ENCODE assay signal across 28 mouse cellular contexts in the genomic region with DNA sequence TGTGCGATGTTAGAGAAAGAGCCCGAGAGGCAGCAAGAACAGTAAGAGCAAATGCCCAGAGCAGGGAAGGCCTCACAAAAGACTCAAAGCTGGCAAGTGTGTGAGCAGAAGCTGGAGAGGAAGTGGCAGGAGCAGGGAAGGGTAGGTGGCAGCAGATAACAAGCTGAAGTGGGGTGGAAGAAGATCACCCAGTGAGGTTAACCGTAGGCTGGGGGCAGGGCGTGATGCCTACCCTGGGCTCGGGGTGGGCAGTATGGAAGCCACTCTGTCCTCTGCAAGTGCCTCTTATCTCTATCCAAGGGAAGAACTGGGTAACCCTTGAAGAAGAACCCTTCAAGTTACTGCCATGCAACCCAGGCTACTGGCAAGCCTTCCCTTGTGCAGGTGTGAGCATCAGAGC.
A peak's percentile ranks its signal among the peaks of the same experiment; 100 is the strongest.
DNase-seq lines count a peak whose midpoint lies in the region; ATAC-seq and TF ChIP-seq lines count a peak whose summit lies in the region.
"Had no signal": no experiment of that assay in that cellular context is flagged by ENCODE, and none has a peak within 500 bp of the region (broad histone marks: within the 10 kb centered on the region; RNA-seq: fewer than 3 reads in every experiment).

No protein-coding gene starts in this region.

- peak; percentile 42 to 49; a peak in 3 of 4 replicates for ATAC-seq in hematopoietic stem cell, adult 5-6 weeks (replicated peaks in 1 of 2; ENCODE audit: insufficient read depth in 1 of 2, low FRiP score in 2 of 2, low TSS enrichment in 1 of 2, low read depth in 1 of 2, poor library complexity in 2 of 2, severe bottlenecking in 2 of 2)
- no peak for ATAC-seq in midbrain, embryonic 15.5 days (replicated peaks)
- no peak for ATAC-seq in CD4-positive, CD25-positive, alpha-beta regulatory T cell, adult 4 months
- ATAC-seq: activated CD4-positive, CD25-positive, alpha-beta regulatory T cell, adult 4 months; forebrain, embryonic 15.5 days had no signal

- H3K9ac ChIP-seq in MEL (ENCODE audit: control insufficient read depth, low read depth, low read length, poor library complexity, severe bottlenecking), result no peak overlapping the region
- H3K9ac ChIP-seq in midbrain, embryonic 15.5 days, result no peak overlapping the region
- H3K9ac ChIP-seq: embryonic facial prominence, embryonic 13.5 days; forebrain, embryonic 12.5 days; forebrain, embryonic 15.5 days; heart, embryonic 13.5 days; hindbrain, embryonic 12.5 days; hindbrain, embryonic 15.5 days had no signal

- no peak overlapping the region for H3K27ac ChIP-seq in MEL (ENCODE audit: control insufficient read depth, low read depth, low read length)
- no peak overlapping the region for H3K27ac ChIP-seq in midbrain, embryonic 15.5 days
- H3K27ac ChIP-seq: embryonic facial prominence, embryonic 10.5 days; embryonic facial prominence, embryonic 13.5 days; forebrain, embryonic 12.5 days; forebrain, embryonic 15.5 days; heart, adult 2 months; heart, embryonic 10.5 days; heart, embryonic 13.5 days; hindbrain, embryonic 12.5 days; hindbrain, embryonic 15.5 days had no signal

- DNase-seq in 416B (ENCODE audit: low read depth), result peak; percentile 7
- DNase-seq in MEL (ENCODE audit: low read depth, low spot score), result peak; percentile 17
- DNase-seq in thymus, postnatal 25 days, result peak; percentile 29
- DNase-seq in retina, embryonic 14.5 days (ENCODE audit: low spot score), result no peak
- DNase-seq in kidney, adult 8-10 months, result no peak
- DNase-seq: adrenal gland, postnatal 10 days; adrenal gland, postnatal 36 days; cerebellum, adult 18-20 months; cerebellum, adult 9-10 months; cerebellum, postnatal 14 days; gastrocnemius, postnatal 25 days; heart, adult 2 months; heart, postnatal 14 days; heart, postnatal 4 days had no signal

- H3K4me1 ChIP-seq in MEL (ENCODE audit: control insufficient read depth in 1 of 2, insufficient read depth in 2 of 2, low read length in 2 of 2), result peaks cover 0 to 7% of the 10 kb centered on the region in 2 experiments; a peak in 2 of 4 replicates
- H3K4me1 ChIP-seq in midbrain, embryonic 15.5 days, result no peaks in the 10 kb centered on the region
- H3K4me1 ChIP-seq: forebrain, embryonic 12.5 days; heart, embryonic 10.5 days; hindbrain, embryonic 12.5 days; hindbrain, embryonic 15.5 days had no signal

- no peak for TF ChIP-seq RAD21 in MEL (IDR thresholded peaks at IDR 0.05; ENCODE audit: low read depth, low read length)

- TF ChIP-seq EP300 in MEL (IDR thresholded peaks at IDR 0.05; ENCODE audit: low read depth in 1 of 2, low read length in 2 of 2), result 0 out of 4 replicates have a peak, but pooled peaks of 1 of the 2 experiments have one; percentile 18

- H3K9me3 ChIP-seq in MEL (replicated peaks; ENCODE audit: insufficient read depth, low read length), result no peaks in the 10 kb centered on the region
- no peaks in the 10 kb centered on the region for H3K9me3 ChIP-seq in midbrain, embryonic 15.5 days
- H3K9me3 ChIP-seq: embryonic facial prominence, embryonic 10.5 days; embryonic facial prominence, embryonic 13.5 days; forebrain, embryonic 12.5 days; forebrain, embryonic 15.5 days; G1E; heart, embryonic 10.5 days; heart, embryonic 13.5 days; hindbrain, embryonic 12.5 days; hindbrain, embryonic 15.5 days had no signal

- H3K27me3 ChIP-seq in MEL (ENCODE audit: control insufficient read depth in 1 of 2, insufficient read depth in 2 of 2, low read length in 2 of 2), result peaks cover 0 to 3% of the 10 kb centered on the region in 2 experiments; a peak in 2 of 4 replicates
- H3K27me3 ChIP-seq in midbrain, embryonic 15.5 days (replicated peaks), result no peaks in the 10 kb centered on the region
- H3K27me3 ChIP-seq: embryonic facial prominence, embryonic 13.5 days; forebrain, embryonic 12.5 days; forebrain, embryonic 15.5 days; hindbrain, embryonic 12.5 days; hindbrain, embryonic 15.5 days had no signal

- H3K4me2 ChIP-seq in midbrain, embryonic 15.5 days, result no peak overlapping the region
- H3K4me2 ChIP-seq: embryonic facial prominence, embryonic 13.5 days; forebrain, embryonic 12.5 days; forebrain, embryonic 15.5 days; heart, embryonic 13.5 days; hindbrain, embryonic 12.5 days; hindbrain, embryonic 15.5 days had no signal

- no peak overlapping the region for H3K4me3 ChIP-seq in MEL (ENCODE audit: control insufficient read depth in 1 of 2, insufficient read depth in 1 of 2, low read depth in 2 of 2, low read length in 2 of 2)
- no peak overlapping the region for H3K4me3 ChIP-seq in midbrain, embryonic 15.5 days
- H3K4me3 ChIP-seq: embryonic facial prominence, embryonic 10.5 days; embryonic facial prominence, embryonic 13.5 days; erythroblast, embryonic 14.5 days; forebrain, embryonic 12.5 days; forebrain, embryonic 15.5 days; heart, adult 2 months; heart, embryonic 10.5 days; heart, embryonic 13.5 days; hindbrain, embryonic 12.5 days; hindbrain, embryonic 15.5 days had no signal

- H3K36me3 ChIP-seq in MEL (ENCODE audit: control insufficient read depth in 1 of 2, insufficient read depth in 2 of 2, low read length in 2 of 2), result peaks cover 0 to 3% of the 10 kb centered on the region in 2 experiments; a peak in 2 of 4 replicates
- H3K36me3 ChIP-seq in midbrain, embryonic 15.5 days (replicated peaks), result no peaks in the 10 kb centered on the region
- H3K36me3 ChIP-seq: embryonic facial prominence, embryonic 10.5 days; embryonic facial prominence, embryonic 13.5 days; forebrain, embryonic 12.5 days; forebrain, embryonic 15.5 days; G1E; heart, embryonic 10.5 days; heart, embryonic 13.5 days; hindbrain, embryonic 12.5 days; hindbrain, embryonic 15.5 days had no signal

- no peaks in the 10 kb centered on the region for H3K79me2 ChIP-seq in MEL (ENCODE audit: control insufficient read depth, insufficient read depth, low read length, poor library complexity)

- no peak for TF ChIP-seq CTCF in MEL (IDR thresholded peaks at IDR 0.05 in 2 of 3, conservative IDR thresholded peaks at IDR 0.05 in 1 of 3; ENCODE audit: control insufficient read depth in 1 of 3, insufficient read depth in 1 of 3, low read depth in 2 of 3, low read length in 3 of 3, poor library complexity in 1 of 3, severe bottlenecking in 1 of 3)

- TF ChIP-seq POLR2A in MEL (IDR thresholded peaks at IDR 0.05; ENCODE audit: control insufficient read depth in 1 of 2, insufficient read depth in 1 of 2, low read depth in 1 of 2, low read length in 2 of 2, poor library complexity in 1 of 2), result no peak

- WGBS in midbrain, embryonic 15.5 days, result 85% methylated on average over 5 of the region's 5 CpGs

TF ChIP-seq in MEL, 35 proteins besides CTCF, POLR2A, EP300 and RAD21:
- no peak for TF ChIP-seq JUND (IDR thresholded peaks at IDR 0.05; ENCODE audit: low read depth, low read length)
- TF ChIP-seq NELFE (IDR thresholded peaks at IDR 0.05; ENCODE audit: low read depth, low read length), result no peak
- no peak for TF ChIP-seq KAT2A (conservative IDR thresholded peaks at IDR 0.05; ENCODE audit: low read depth, low read length)
- no peak for TF ChIP-seq TCF12 (IDR thresholded peaks at IDR 0.05; ENCODE audit: low read depth, low read length)
- no peak for TF ChIP-seq TAL1 (IDR thresholded peaks at IDR 0.05; ENCODE audit: low read length)
- TF ChIP-seq GATA1 (IDR thresholded peaks at IDR 0.05; ENCODE audit: low read depth, low read length), result peak; percentile 12; the same call in 1 of the 2 replicates

Comparison
In these comparisons a context has a peak if more than half of its experiments do, and no peak if none do; other contexts are left out.
1. DNase-seq: peak in 416B (single experiment), MEL (single experiment) and thymus, postnatal 25 days (single experiment); none in retina, embryonic 14.5 days (single experiment) and kidney, adult 8-10 months (0 of 2).
2. ATAC-seq: peak in hematopoietic stem cell, adult 5-6 weeks (2 of 2); none in midbrain, embryonic 15.5 days (single experiment) and CD4-positive, CD25-positive, alpha-beta regulatory T cell, adult 4 months (single experiment).